Mouse (Mus musculus) bone marrow macrophage, adult 2 months (primary cell): ENCODE data around the gene Grin2a. TPM values are rescaled to one million over a fixed set of nuclear protein-coding genes. Genes with fewer than 3 reads are reported as not detected.

Experiments
- H3K27ac ChIP-seq: 2 replicates; pipeline ENCODE4 v1.5.1; 2012; ENCODE audit warnings: low read depth, low read length; ENCODE audit not compliant: insufficient read depth
- H3K4me1 ChIP-seq: 2 replicates; pipeline ENCODE4 v1.6.1; 2012; ENCODE audit warnings: low read length; ENCODE audit not compliant: control insufficient read depth, insufficient read depth
- H3K4me3 ChIP-seq: 2 replicates; pipeline ENCODE4 v1.5.1; 2012; ENCODE audit warnings: mild to moderate bottlenecking, low read length, moderate library complexity; ENCODE audit not compliant: insufficient read depth
- CTCF ChIP-seq: IDR thresholded peaks from 2 replicates; pipeline ENCODE4 v1.5.1; 2012; ENCODE audit warnings: low read depth, mild to moderate bottlenecking, low read length, moderate library complexity
- POLR2A ChIP-seq: IDR thresholded peaks from 2 replicates; pipeline ENCODE4 v1.6.1; 2012; ENCODE audit warnings: mild to moderate bottlenecking, low read depth, low read length, borderline replicate concordance
- polyA plus RNA-seq: library from polyadenylated mRNA; stranded (reverse); fragments of >200 nt; gene quantifications from 2 replicates; pipeline ENCODE4 v1.2.4, GENCODE M21; 2012; ENCODE audit not compliant: missing spikeins, insufficient read depth, insufficient read length

Grin2a gene
- polyA plus RNA-seq, 1 experiment: not detected

DNA sequence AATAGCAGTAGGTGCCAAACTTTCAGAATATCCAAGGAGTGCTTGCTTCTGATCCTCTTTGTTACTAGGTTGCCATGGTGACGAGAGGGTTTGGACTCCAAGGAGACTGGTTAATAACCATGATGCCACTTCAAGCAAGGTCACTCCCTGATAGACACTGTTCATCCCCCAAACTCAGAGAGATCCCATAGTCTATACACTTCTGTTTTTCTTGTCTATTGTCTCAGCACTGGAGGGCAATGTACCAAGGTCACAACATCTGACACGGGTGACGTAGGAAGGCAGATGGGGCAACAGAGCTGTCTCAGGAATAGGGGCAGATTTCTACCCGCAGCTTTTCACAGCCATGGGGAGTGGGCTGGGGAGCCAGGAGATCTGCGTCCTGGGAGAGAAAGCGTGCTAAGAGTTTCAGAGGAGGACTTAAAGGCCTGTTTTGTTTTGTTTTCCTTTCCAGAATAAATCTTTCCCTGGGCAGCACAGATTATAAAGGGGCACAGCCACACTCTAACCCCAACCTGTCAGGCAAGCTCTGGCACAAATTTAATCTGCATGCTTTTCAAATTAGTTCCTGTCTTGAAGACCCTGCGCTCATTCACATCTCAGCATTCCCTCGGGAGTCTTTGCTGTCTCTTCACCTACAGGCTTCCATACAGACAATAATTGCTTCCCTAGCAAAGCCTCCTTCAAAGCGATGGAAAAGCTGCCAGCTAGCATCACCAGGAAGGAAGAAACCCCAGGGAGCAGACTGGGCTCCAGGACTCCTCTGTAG is 461.6 kb downstream of the Grin2a start:
- TF ChIP-seq CTCF: no peak
- TF ChIP-seq POLR2A: no peak
- Histone ChIP-seq H3K4me3 (no peak overlapping the region), H3K27ac (no peak overlapping the region), H3K4me1 (no peaks in the 10 kb centered on the region)

DNA sequence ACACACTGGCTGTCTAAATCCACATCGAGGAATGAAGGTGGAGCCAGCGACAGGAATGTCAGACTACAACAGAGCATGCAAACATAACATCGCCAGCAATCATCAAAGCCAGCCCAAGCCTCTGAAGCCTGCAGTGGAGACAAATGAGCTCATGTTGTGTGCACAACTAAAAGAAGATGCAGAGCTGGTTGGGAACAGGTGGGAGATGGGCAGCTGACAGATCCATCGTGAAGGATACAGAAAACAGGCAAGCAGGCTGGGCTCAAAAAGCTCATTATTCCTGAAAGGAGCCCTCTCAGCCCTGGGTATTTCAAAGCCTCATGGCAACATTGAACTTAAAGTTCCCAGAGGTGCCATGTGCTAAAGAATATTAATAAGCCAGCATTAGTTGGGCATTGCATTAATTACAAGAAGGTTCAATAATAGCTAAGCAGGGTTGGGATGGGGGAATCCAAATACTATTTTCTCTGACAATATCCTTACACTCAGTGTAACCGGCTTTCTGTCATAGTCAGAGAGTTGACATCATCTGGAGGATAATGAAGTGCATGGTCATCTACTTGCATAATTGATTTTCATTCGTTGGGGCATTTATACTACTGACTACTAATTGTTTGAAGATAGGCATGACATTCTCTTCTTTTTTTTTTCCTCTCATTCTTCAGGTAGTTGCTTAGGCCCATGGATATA is 462.4 kb downstream of the Grin2a start:
- no peaks in the 10 kb centered on the region for H3K4me1 ChIP-seq
- no peak overlapping the region for H3K27ac ChIP-seq
- no peak overlapping the region for H3K4me3 ChIP-seq
- TF ChIP-seq POLR2A: no peak
- TF ChIP-seq CTCF: no peak

DNA sequence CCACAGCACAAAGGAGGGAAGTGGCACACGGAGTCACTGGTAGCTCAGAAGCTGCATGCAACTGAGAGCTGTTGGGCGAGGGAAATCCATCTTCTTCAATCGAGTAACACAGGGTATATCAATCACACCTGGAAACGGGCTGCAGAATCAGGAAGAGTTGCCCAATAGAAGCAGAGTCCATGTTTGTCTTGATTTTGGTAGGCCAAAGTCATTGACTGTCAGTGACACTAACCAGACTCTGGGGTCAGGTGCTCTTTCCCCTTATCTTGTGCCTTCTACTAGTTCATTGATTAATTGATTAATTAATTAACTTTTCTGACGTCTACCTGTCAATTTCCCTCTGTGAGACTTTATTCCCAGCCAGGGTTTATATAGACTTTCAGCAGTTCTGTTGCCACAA is 468.1 kb downstream of the Grin2a start:
- Histone ChIP-seq H3K4me1 (no peaks in the 10 kb centered on the region), H3K27ac (no peak overlapping the region), H3K4me3 (no peak overlapping the region)
- TF ChIP-seq CTCF: no peak
- TF ChIP-seq POLR2A: no peak

DNA sequence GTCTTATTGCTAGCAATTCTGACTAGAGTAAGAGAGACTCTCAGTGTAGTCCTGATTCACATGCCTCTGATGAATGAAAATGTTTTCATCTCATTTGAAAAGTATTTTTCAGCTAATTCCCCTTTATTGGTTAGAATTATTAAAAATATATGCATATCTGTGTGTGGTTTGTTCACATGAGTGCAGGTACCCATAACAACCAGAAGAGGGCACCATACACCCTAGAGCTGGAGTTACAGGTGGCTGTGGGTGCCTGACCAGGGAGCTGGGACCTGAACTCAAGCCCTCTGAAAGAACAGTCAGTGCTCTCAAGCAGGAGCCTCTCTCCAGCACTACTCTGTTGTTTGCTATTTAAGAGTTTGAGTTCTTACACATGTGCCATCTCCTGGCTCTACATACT is 472.0 kb downstream of the Grin2a start:
- no peak overlapping the region for H3K27ac ChIP-seq
- H3K4me3 ChIP-seq: no peak overlapping the region
- TF ChIP-seq CTCF: no peak
- TF ChIP-seq POLR2A: no peak
- no peaks in the 10 kb centered on the region for H3K4me1 ChIP-seq

Other genes starting within 250 kb of the Grin2a start
- gene Rpl39l, start 174.7 kb upstream of the Grin2a start, polyA plus RNA-seq: 2.7 and 2.9 TPM in 2 replicates
- gene Atf7ip2, start 197.2 kb upstream of the Grin2a start, polyA plus RNA-seq: 0.79 TPM in 1 of 2 replicates, not detected in the other